Mouse (Mus musculus) embryonic facial prominence, embryonic 15.5 days (tissue): Measurements from ENCODE around the gene Nol8. TPM values are rescaled to one million over a fixed set of nuclear protein-coding genes. Genes with fewer than 3 reads are reported as not detected.

Experiments used
- ATAC-seq: fragments of 200-750 bp; cut with Nextera tagmentation; 2 replicates; pipeline ENCODE4 v1.8.0; 2017; ENCODE audit warnings: low read depth, moderate TSS enrichment; ENCODE audit not compliant: insufficient number of reproducible peaks, low FRiP score, low TSS enrichment
- H3K27ac ChIP-seq: fragments of 300-500 bp; sonication (generic); replicated peaks from 2 replicates; pipeline ENCODE4 v1.5.1; 2015; ENCODE audit warnings: mild to moderate bottlenecking, inconsistent platforms
- H3K27me3 ChIP-seq: fragments of 300-500 bp; sonication (generic); 2 replicates; pipeline ENCODE4 v1.6.1; 2015; ENCODE audit warnings: inconsistent platforms
- H3K36me3 ChIP-seq: fragments of 300-500 bp; sonication (generic); 2 replicates; pipeline ENCODE4 v1.6.1; 2015; ENCODE audit warnings: mild to moderate bottlenecking, inconsistent platforms
- H3K4me1 ChIP-seq: fragments of 300-500 bp; sonication (generic); 2 replicates; pipeline ENCODE4 v1.6.1; 2015; ENCODE audit warnings: inconsistent platforms
- H3K4me2 ChIP-seq: fragments of 300-500 bp; sonication (generic); replicated peaks from 2 replicates; pipeline ENCODE4 v1.6.1; 2015; ENCODE audit warnings: mild to moderate bottlenecking, inconsistent platforms
- H3K4me3 ChIP-seq: fragments of 300-500 bp; sonication (generic); replicated peaks from 2 replicates; pipeline ENCODE4 v1.5.1; 2015; ENCODE audit warnings: mild to moderate bottlenecking, inconsistent platforms
- H3K9ac ChIP-seq: fragments of 300-500 bp; sonication (generic); 2 replicates; pipeline ENCODE4 v1.6.1; 2015; ENCODE audit warnings: inconsistent platforms
- H3K9me3 ChIP-seq: fragments of 300-500 bp; sonication (generic); replicated peaks from 2 replicates; pipeline ENCODE4 v1.6.1; 2016; ENCODE audit warnings: inconsistent platforms
- WGBS: fragments of 180-500 bp; shearing (Covaris S2); methylation state at CpG from one replicate; pipeline ENCODE4 v1.1.7; 2015; 5-methylcytosine and 5-hydroxymethylcytosine counted together
- polyA plus RNA-seq: library from polyadenylated mRNA; unstranded; fragments of >200 nt; fragmentation: Nextera tagmentation; extraction: Ambion mirVana; gene quantifications from 2 replicates; pipeline ENCODE4 v1.2.1, GENCODE M21; 2015

Nol8 gene
- polyA plus RNA-seq, 1 experiment from 2014 or later = 12.9 TPM

- ATAC-seq = no peak
- H3K36me3 ChIP-seq = peaks cover 56% of the 10 kb centered on the region
- H3K4me3 ChIP-seq = no peak overlapping the region
- H3K27ac ChIP-seq = no peak overlapping the region
- no peaks in the 10 kb centered on the region for H3K27me3 ChIP-seq
- H3K9me3 ChIP-seq = no peaks in the 10 kb centered on the region
- no peak overlapping the region for H3K9ac ChIP-seq
- 96% methylated on average over 5 of the region's 5 CpGs for WGBS
- no peaks in the 10 kb centered on the region for H3K4me1 ChIP-seq
- no peak overlapping the region for H3K4me2 ChIP-seq
Observed at GRCm38 (mm10) chr13:49691056-49691455, 38.2 kb downstream of the Nol8 start.

DNA sequence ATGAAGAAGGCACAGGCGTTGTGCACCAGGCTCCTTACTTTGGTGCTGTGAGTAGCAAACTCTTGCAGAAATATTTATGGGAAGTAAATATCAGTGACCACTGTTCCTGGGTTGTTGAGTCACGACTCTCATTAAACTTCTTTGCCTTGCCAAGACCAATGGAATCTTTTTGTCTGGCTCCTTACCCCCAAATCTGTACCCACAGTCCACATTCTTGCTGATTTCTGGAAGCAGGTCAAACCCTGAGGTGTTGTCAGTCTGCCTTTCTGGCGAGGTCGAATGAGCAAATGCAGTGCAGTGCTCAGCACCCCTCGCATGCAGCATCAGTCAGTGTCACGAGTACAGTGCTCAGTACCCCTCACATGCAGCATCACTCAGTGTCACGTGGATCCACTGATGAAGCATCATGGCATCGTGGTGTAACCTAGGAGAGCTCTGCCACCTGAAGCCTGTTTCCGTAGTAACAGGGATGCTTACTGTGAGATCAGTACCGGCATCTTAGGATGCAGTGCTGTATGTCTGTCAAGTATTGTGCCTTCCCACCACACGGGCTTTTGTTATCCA, 50.4 kb downstream of the Nol8 start:
- Histone ChIP-seq H3K9ac (no peak overlapping the region), H3K4me2 (no peak overlapping the region), H3K9me3 (no peaks in the 10 kb centered on the region), H3K4me3 (no peak overlapping the region), H3K27ac (no peak overlapping the region), H3K27me3 (no peaks in the 10 kb centered on the region), H3K4me1 (no peaks in the 10 kb centered on the region), H3K36me3 (peaks cover 75% of the 10 kb centered on the region)
- 91% methylated on average over 11 of the region's 11 CpGs for WGBS
- no peak for ATAC-seq

GRCm38 (mm10) chr13:49706032-49706690, 53.3 kb downstream of the Nol8 start:
- peaks cover 90% of the 10 kb centered on the region for H3K36me3 ChIP-seq
- no peak overlapping the region for H3K9ac ChIP-seq
- ATAC-seq = no peak
- no peak overlapping the region for H3K4me2 ChIP-seq
- H3K9me3 ChIP-seq = no peaks in the 10 kb centered on the region
- no peak overlapping the region for H3K4me3 ChIP-seq
- no peaks in the 10 kb centered on the region for H3K27me3 ChIP-seq
- no peaks in the 10 kb centered on the region for H3K4me1 ChIP-seq
- H3K27ac ChIP-seq = no peak overlapping the region
- 89% methylated on average over 3 of the region's 3 CpGs for WGBS

DNA sequence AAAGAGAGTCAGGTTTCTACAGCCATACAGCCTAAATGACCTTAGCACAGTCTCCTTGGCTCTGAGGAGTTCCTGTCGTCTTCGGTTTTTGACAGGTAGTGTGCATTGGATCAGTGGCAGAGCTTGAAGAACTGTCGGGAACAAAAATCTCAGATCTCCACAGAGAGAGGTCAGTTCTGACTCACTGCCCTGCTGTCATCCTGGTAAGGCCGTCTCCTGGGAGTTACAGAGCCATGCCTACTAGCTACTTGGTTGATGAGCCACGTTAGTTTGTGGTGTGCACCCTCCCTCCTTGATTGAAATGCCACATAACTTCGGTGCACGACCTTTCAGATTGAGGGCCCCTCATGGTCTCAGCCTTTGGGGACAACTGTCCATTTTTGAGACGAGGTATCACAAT, 55.4 kb downstream of the Nol8 start:
- ATAC-seq = no peak
- Histone ChIP-seq H3K27me3 (no peaks in the 10 kb centered on the region), H3K4me2 (no peak overlapping the region), H3K27ac (no peak overlapping the region), H3K36me3 (peaks cover 90% of the 10 kb centered on the region), H3K9me3 (no peaks in the 10 kb centered on the region), H3K4me3 (no peak overlapping the region), H3K4me1 (no peaks in the 10 kb centered on the region), H3K9ac (no peak overlapping the region)
- WGBS = 85% methylated on average over 8 of the region's 8 CpGs

DNA sequence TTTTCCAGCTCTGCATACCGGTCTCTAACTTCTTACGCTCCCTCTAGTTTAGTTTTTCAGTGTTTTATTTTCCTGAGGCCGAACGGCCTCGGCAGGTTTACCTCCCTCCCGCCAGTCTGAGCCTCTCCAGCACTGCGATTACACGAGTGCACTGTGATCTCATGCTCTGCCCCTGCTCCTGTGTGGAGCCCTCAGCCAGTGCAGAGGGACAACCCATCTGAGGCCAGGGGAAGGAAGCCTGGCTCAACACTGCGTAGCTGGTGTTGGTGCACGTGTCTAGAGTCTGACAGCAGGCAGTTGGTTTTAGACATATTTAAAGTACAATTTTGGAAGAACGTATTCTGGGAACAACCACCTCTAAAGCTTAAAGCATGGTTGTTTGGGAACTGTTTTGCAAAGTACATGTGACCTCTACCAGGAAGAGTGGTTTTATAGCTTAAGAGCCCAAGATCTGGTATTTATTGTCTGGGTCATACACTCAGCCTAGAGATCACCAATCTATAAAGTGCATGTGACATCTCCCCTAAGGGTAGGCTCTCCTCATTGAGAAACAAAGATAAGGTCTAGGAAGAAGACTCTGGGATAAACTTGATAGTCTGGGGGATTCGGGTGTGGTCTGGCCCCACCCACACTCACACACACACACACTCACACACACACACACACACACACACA, 59.3 kb downstream of the Nol8 start:
- ATAC-seq = no peak
- H3K4me3 ChIP-seq = no peak overlapping the region
- 89% methylated on average over 12 of the region's 12 CpGs for WGBS

DNA sequence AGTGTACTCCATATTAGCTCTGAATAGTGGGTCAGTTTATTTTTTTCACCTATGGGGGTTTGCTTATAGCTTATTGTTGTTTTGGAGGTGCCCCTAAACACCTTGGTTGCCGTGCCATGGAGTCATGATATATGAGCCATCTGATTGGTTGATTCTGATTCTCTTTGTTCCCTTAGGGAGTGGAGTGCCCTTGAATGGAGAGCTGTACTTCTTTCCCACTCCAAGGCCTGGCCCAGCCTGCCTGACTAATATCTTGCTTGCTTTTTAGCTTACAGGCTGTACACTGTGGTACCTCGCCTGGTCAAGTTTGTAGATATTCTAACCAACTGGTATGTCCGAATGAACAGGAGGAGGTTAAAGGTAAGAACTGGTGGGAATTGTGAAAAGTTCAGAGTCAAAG, 66.4 kb downstream of the Nol8 start:
- Histone ChIP-seq H3K9me3 (no peaks in the 10 kb centered on the region), H3K4me3 (no peak overlapping the region), H3K27me3 (no peaks in the 10 kb centered on the region), H3K4me2 (no peak overlapping the region), H3K27ac (no peak overlapping the region), H3K4me1 (no peaks in the 10 kb centered on the region), H3K9ac (no peak overlapping the region), H3K36me3 (peaks cover 92% of the 10 kb centered on the region)
- no peak for ATAC-seq
- 83% methylated on average over 3 of the region's 3 CpGs for whole genome bisulfite sequencing

More for the DNA sequence above, 59.3 kb downstream of the Nol8 start:
- Histone ChIP-seq H3K4me1 (no peaks in the 10 kb centered on the region), H3K9ac (no peak overlapping the region), H3K36me3 (peaks cover 90% of the 10 kb centered on the region), H3K9me3 (no peaks in the 10 kb centered on the region), H3K27ac (no peak overlapping the region), H3K4me2 (no peak overlapping the region), H3K27me3 (no peaks in the 10 kb centered on the region)

Other genes starting within 250 kb of the Nol8 start
- 12.7 and 13.4 TPM in 2 replicates for gene Ippk, start 231.8 kb upstream of the Nol8 start, polyA plus RNA-seq
- gene Tes3-ps, start 159.8 kb upstream of the Nol8 start, polyA plus RNA-seq = 0.79 and 1.7 TPM in 2 replicates
- 2.2 and 2.3 TPM in 2 replicates for gene Ecm2, start 148.3 kb upstream of the Nol8 start, polyA plus RNA-seq
- gene Aspn, start 108.6 kb upstream of the Nol8 start, polyA plus RNA-seq = 157 and 167 TPM in 2 replicates
- gene Omd, start 70.6 kb upstream of the Nol8 start, polyA plus RNA-seq = 35.3 and 38.6 TPM in 2 replicates
- gene Ogn, start 45.0 kb upstream of the Nol8 start, polyA plus RNA-seq = 201 and 212 TPM in 2 replicates
- 19.8 and 21.4 TPM in 2 replicates for gene Cenpp, start 293 bp upstream of the Nol8 start, polyA plus RNA-seq
- gene Iars, start 29.0 kb downstream of the Nol8 start, polyA plus RNA-seq = 59.6 and 62.8 TPM in 2 replicates
- not detected in 2 replicates for gene Gm30302, start 145.9 kb downstream of the Nol8 start, polyA plus RNA-seq